Mouse (Mus musculus) cortical plate, adult 2 months (tissue): ENCODE results near the gene Gm29609. TPM values are rescaled to one million over a fixed set of nuclear protein-coding genes. Genes with fewer than 3 reads are reported as not detected.

ENCODE experiments used
- H3K27ac ChIP-seq: fragments of 200-500 bp; 2 replicates; pipeline ENCODE4 v1.5.1; 2012; ENCODE audit warnings: low read length, control low read depth, inconsistent platforms; ENCODE audit not compliant: insufficient read depth
- H3K4me1 ChIP-seq: fragments of 200-500 bp; 2 replicates; pipeline ENCODE4 v1.6.1; 2011; ENCODE audit warnings: low read length; ENCODE audit not compliant: control insufficient read depth, insufficient read depth
- H3K4me3 ChIP-seq: fragments of 200-500 bp; 2 replicates; pipeline ENCODE4 v1.5.1; 2011; ENCODE audit warnings: mild to moderate bottlenecking, low read length, control low read depth; ENCODE audit not compliant: insufficient read depth
- CTCF ChIP-seq: fragments of 200-500 bp; IDR thresholded peaks from 2 replicates; pipeline ENCODE4 v1.5.1; 2011; ENCODE audit warnings: mild to moderate bottlenecking, control low read depth, low read length; ENCODE audit not compliant: insufficient read depth; ENCODE audit errors: extremely low read depth
- POLR2A ChIP-seq: fragments of 200-500 bp; IDR thresholded peaks from 2 replicates; pipeline ENCODE4 v1.6.1; 2011; ENCODE audit warnings: mild to moderate bottlenecking, low read length, control low read depth; ENCODE audit not compliant: insufficient read depth; ENCODE audit errors: extremely low read depth
- polyA plus RNA-seq: library from polyadenylated mRNA; depleted of rRNA; stranded (reverse); fragments of >200 nt; gene quantifications from 2 replicates; pipeline ENCODE4 v1.2.3, GENCODE M21; 2012

The Gm29609 gene
- polyA plus RNA-seq, 1 experiment = 2.8 TPM

- H3K27ac ChIP-seq = no peak overlapping the region
- H3K4me3 ChIP-seq = no peak overlapping the region
- no peaks in the 10 kb centered on the region for H3K4me1 ChIP-seq
- TF ChIP-seq POLR2A (no peak), CTCF (no peak)
Measured at GRCm38 (mm10) chr5:31162462-31162861, 17.2 kb downstream of the Gm29609 start.

- peak within 1 kb of the TSS; percentile 74 for H3K27ac ChIP-seq
- TF ChIP-seq CTCF (no peak), POLR2A (peak; percentile 89)
- peaks cover 4% of the 10 kb centered on the region for H3K4me1 ChIP-seq
- peak within 1 kb of the TSS; percentile 74 for H3K4me3 ChIP-seq
Measured at GRCm38 (mm10) chr5:31154152-31154553, 25.6 kb downstream of the Gm29609 start, which contains the start of gene Mpv17. Mpv17 (minus strand) TSS chr5:31154251.

GRCm38 (mm10) chr5:31153516-31154151 is 26.1 kb downstream of the Gm29609 start:
- no peak for TF ChIP-seq POLR2A
- no peak for TF ChIP-seq CTCF
- Histone ChIP-seq H3K27ac (peak overlapping the region; percentile 74; the same call in 1 of the 2 replicates), H3K4me1 (peaks cover 4% of the 10 kb centered on the region), H3K4me3 (peak overlapping the region; percentile 74)

DNA sequence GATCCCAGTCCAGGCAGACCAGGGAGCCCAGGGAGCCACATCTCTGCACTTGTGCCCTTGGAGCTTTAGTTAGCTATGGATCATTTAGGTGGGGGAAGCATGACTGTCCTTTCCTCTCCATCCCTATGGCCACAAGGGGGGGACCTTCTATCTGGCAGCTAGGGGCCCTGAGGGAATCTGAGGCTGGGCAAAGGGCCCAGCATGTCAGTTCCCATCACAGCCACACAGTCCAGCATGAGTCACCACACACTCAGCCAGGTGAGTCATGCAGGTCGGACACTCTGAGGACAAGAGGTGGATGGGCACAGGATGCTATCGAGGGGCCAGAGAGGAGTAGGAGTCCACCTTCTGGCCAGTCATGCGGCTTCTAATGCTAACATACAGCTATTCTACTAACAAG is 28.0 kb downstream of the Gm29609 start:
- no peak overlapping the region for H3K4me3 ChIP-seq
- peaks cover 4% of the 10 kb centered on the region for H3K4me1 ChIP-seq
- TF ChIP-seq POLR2A (no peak), CTCF (no peak)
- H3K27ac ChIP-seq = no peak overlapping the region

GRCm38 (mm10) chr5:31149781-31150180 is 29.9 kb downstream of the Gm29609 start:
- Histone ChIP-seq H3K4me1 (peaks cover 4% of the 10 kb centered on the region), H3K27ac (no peak overlapping the region), H3K4me3 (no peak overlapping the region)
- no peak for TF ChIP-seq POLR2A
- no peak for TF ChIP-seq CTCF

DNA sequence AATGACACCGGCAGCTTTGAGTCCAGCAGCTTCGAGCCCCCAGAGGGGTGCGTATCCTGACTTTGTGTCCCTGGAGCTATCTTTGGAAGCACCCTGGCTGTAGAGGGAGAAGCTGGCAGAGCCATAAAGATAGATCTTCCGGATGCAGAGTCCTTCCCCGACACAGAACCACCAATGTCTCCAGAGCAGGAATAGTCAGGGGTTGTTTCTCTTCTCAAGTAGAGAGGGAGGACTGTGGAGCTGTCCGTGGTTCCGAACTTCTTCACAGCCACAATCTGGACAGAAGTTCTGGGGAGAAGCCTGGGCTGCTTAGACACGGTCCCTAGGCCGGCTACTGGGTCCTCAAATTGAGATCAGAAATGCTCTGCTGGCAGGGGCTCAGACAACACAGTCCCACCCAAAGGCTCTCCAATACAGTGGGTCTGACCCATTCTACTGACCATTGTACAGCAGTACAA is 40.7 kb downstream of the Gm29609 start:
- no peaks in the 10 kb centered on the region for H3K4me1 ChIP-seq
- H3K4me3 ChIP-seq = peak overlapping the region; percentile 29; the same call in 1 of the 2 replicates
- no peak for TF ChIP-seq CTCF
- TF ChIP-seq POLR2A = no peak
- no peak overlapping the region for H3K27ac ChIP-seq

GRCm38 (mm10) chr5:31138241-31138967 is 41.3 kb downstream of the Gm29609 start, which contains the start of gene Ucn:
Ucn (minus strand) TSS chr5:31138829.
- Histone ChIP-seq H3K4me3 (peak within 1 kb of the TSS; percentile 29), H3K27ac (no peak within 1 kb of the TSS), H3K4me1 (no peaks in the 10 kb centered on the region)
- TF ChIP-seq CTCF (no peak), POLR2A (no peak)

- TF ChIP-seq CTCF = no peak
- TF ChIP-seq POLR2A = no peak
- H3K4me1 ChIP-seq = no peaks in the 10 kb centered on the region
- peak overlapping the region; percentile 29 for H3K4me3 ChIP-seq
- no peak overlapping the region for H3K27ac ChIP-seq
Measured at GRCm38 (mm10) chr5:31137658-31138057, 42.1 kb downstream of the Gm29609 start.

DNA sequence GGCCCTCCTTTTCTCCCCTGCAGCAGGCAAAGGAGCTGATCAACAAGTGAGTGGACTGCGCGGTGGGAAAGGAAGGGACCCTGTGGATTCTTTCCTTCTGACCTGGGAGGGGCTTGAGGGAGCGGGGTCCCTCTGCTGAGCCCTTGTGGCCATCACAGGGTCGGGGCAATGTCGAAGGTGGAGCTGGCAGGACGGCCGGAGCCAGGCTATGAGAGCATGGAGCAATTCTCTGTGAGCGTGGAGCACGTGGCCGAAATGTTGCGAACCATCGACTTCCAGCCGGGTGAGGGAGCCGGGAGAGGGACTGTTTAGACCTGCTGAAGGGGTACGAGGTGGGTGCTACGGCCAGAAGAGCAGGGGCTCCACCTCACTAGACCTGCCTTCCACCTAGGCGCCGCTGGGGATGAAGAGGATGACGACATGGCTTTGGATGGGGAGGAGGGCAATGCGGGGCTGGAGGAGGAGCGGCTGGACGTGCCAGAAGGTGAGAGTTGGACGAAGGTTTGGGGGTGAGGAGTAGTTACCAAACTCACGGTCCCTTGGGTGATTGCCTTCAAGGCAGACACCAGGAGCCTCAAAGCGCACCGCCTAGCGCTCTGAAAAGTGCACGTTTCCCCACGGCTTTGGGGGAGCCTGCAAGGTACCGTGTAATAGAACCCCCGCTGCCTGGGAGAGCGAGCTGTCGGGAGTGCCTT is 42.8 kb downstream of the Gm29609 start:
- TF ChIP-seq POLR2A (no peak), CTCF (no peak)
- H3K4me1 ChIP-seq = no peaks in the 10 kb centered on the region
- peak overlapping the region; percentile 29; the same call in 1 of the 2 replicates for H3K4me3 ChIP-seq
- no peak overlapping the region for H3K27ac ChIP-seq
